Mouse (Mus musculus): Measurements from ENCODE around the gene Strn3. TPM values are rescaled to one million over a fixed set of nuclear protein-coding genes. Genes with fewer than 3 reads are reported as not detected.

Strn3 gene
- total and polyA plus RNA-seq, 2 experiments from 2014 or later, result 30.8 to 92.8 TPM

GRCm38 (mm10) chr12:51561416-51561815 lies 130.3 kb downstream of the Strn3 start:
- no peak for DNase-seq
- WGBS, result 75% methylated on average over 9 of the region's 9 CpGs
- no peak for ATAC-seq
- Histone ChIP-seq H3K27ac (ENCODE audit: low read depth, low read length) (no peak overlapping the region), H3K27me3 (ENCODE audit: insufficient read depth, low read length) (no peaks in the 10 kb centered on the region), H3K4me1 (ENCODE audit: insufficient read depth) (no peaks in the 10 kb centered on the region), H3K9me3 (ENCODE audit: low read length) (no peaks in the 10 kb centered on the region), H3K4me2 (ENCODE audit: low read depth) (no peak overlapping the region), H3K4me3 (ENCODE audit: low read depth, low read length) (no peak overlapping the region), H3K9ac (no peak overlapping the region), H3K36me3 (ENCODE audit: insufficient read depth) (no peaks in the 10 kb centered on the region)
- no peak for TF ChIP-seq CTCF (IDR thresholded peaks at IDR 0.05; ENCODE audit: low read depth)

Other genes with a start within 250 kb of the Strn3 start
- 14.2 and 18.2 TPM in 2 replicates for gene Coch, start 98.6 kb downstream of the Strn3 start, total RNA-seq (2014; rRNA removed)
- gene Coch, start 98.6 kb downstream of the Strn3 start, polyA plus RNA-seq (2015; fragmentation: Nextera tagmentation; extraction: Ambion mirVana), result 10.5 and 13.4 TPM in 2 replicates
- 41.6 and 57.0 TPM in 2 replicates for gene Ap4s1, start 864 bp downstream of the Strn3 start, total RNA-seq (2014; rRNA removed)
- 60.2 and 65.6 TPM in 2 replicates for gene Ap4s1, start 864 bp downstream of the Strn3 start, polyA plus RNA-seq (2015; fragmentation: Nextera tagmentation; extraction: Ambion mirVana)
- gene Hectd1, start 137.6 kb upstream of the Strn3 start, total RNA-seq (2014; rRNA removed), result 70.5 and 93.6 TPM in 2 replicates
- gene Hectd1, start 137.6 kb upstream of the Strn3 start, polyA plus RNA-seq (2015; fragmentation: Nextera tagmentation; extraction: Ambion mirVana), result 18.2 and 27.6 TPM in 2 replicates